Mouse (Mus musculus) heart, embryonic 16.5 days (tissue): ENCODE data around the gene Bnc2. TPM values are rescaled to one million over a fixed set of nuclear protein-coding genes. Genes with fewer than 3 reads are reported as not detected.

Experiments used
- ATAC-seq: fragments of 200-750 bp; cut with Nextera tagmentation; replicated peaks from 2 replicates; pipeline ENCODE4 v1.8.0; 2017; ENCODE audit warnings: moderate number of reproducible peaks; ENCODE audit not compliant: insufficient read depth, low FRiP score; ENCODE audit errors: extremely low read depth
- H3K27ac ChIP-seq: fragments of 300-500 bp; sonication (generic); 2 replicates; pipeline ENCODE4 v1.5.1; 2014; ENCODE audit warnings: mild to moderate bottlenecking, low read length, control low read depth, moderate library complexity
- H3K27me3 ChIP-seq: fragments of 300-500 bp; sonication (generic); 2 replicates; pipeline ENCODE4 v1.6.1; 2014; ENCODE audit warnings: low read length, mixed read lengths; ENCODE audit not compliant: control insufficient read depth, insufficient read depth
- H3K36me3 ChIP-seq: fragments of 300-500 bp; sonication (generic); 2 replicates; pipeline ENCODE4 v1.6.1; 2014; ENCODE audit not compliant: control insufficient read depth, insufficient read depth
- H3K4me1 ChIP-seq: fragments of 300-500 bp; sonication (generic); 2 replicates; pipeline ENCODE4 v1.6.1; 2014; ENCODE audit warnings: low read length, mixed read lengths; ENCODE audit not compliant: control insufficient read depth, insufficient read depth
- H3K4me2 ChIP-seq: fragments of 300-500 bp; sonication (generic); 2 replicates; pipeline ENCODE4 v1.6.1; 2014; ENCODE audit warnings: low read depth, mild to moderate bottlenecking, control low read depth, low read length
- H3K4me3 ChIP-seq: fragments of 300-500 bp; sonication (generic); 2 replicates; pipeline ENCODE4 v1.5.1; 2014; ENCODE audit warnings: mild to moderate bottlenecking, control low read depth, low read length
- H3K9ac ChIP-seq: fragments of 300-500 bp; sonication (generic); 2 replicates; pipeline ENCODE4 v1.6.1; 2014; ENCODE audit warnings: low read length, control low read depth
- H3K9me3 ChIP-seq: fragments of 300-500 bp; sonication (generic); replicated peaks from 2 replicates; pipeline ENCODE4 v1.6.1; 2016; ENCODE audit warnings: low read length; ENCODE audit not compliant: control insufficient read depth
- WGBS: fragments of 180-500 bp; shearing (Covaris S2); extraction: QIAGEN DNeasy Blood & Tissue Kit; methylation state at CpG from one replicate; pipeline ENCODE4 v1.1.7; 2014; 5-methylcytosine and 5-hydroxymethylcytosine counted together
- polyA plus RNA-seq: library from polyadenylated mRNA; unstranded; fragments of >200 nt; fragmentation: Nextera tagmentation; extraction: Ambion mirVana; gene quantifications from 2 replicates; pipeline ENCODE4 v1.2.1, GENCODE M21; 2015

Gene Bnc2
- polyA plus RNA-seq, 1 experiment from 2014 or later = 0.92 TPM

DNA sequence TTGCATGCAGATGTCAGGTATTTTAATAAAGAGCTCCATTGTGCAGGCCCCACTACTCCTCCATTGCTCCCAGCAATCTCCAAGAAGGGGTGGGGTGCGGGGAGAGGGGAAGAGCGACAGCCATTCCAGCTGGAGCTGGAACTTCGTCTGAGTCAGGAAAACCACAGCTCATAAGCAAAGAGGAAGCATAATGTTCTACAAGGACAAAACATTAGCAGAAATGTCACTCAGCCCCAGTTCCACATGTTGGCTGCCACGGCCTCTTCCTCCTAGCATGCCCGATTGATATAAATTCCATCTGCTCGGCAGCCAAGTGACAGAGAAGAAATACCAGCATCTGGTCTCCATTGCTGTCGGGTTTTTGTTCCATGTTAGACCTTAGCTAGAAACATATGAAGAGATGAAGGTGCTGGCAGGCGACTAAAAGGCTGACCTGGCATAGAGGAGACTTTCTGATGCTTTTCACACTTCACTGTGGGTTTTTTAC lies 312.7 kb downstream of the Bnc2 start:
- 46% methylated on average over 8 of the region's 8 CpGs for WGBS
- ATAC-seq = no peak
- no peak overlapping the region for H3K4me3 ChIP-seq
- no peak overlapping the region for H3K27ac ChIP-seq
- no peaks in the 10 kb centered on the region for H3K27me3 ChIP-seq
- H3K9me3 ChIP-seq = no peaks in the 10 kb centered on the region
- H3K9ac ChIP-seq = no peak overlapping the region
- H3K36me3 ChIP-seq = no peaks in the 10 kb centered on the region
- H3K4me2 ChIP-seq = no peak overlapping the region
- H3K4me1 ChIP-seq = no peaks in the 10 kb centered on the region

- H3K27me3 ChIP-seq = no peaks in the 10 kb centered on the region
- H3K27ac ChIP-seq = no peak overlapping the region
- H3K36me3 ChIP-seq = no peaks in the 10 kb centered on the region
- ATAC-seq = no peak
- no peak overlapping the region for H3K4me2 ChIP-seq
- H3K9ac ChIP-seq = no peak overlapping the region
- no peak overlapping the region for H3K4me3 ChIP-seq
- WGBS = 51% methylated on average over 5 of the region's 5 CpGs
- no peaks in the 10 kb centered on the region for H3K4me1 ChIP-seq
- H3K9me3 ChIP-seq = no peaks in the 10 kb centered on the region
Measured at GRCm38 (mm10) chr4:84361165-84361564, 313.9 kb downstream of the Bnc2 start.

DNA sequence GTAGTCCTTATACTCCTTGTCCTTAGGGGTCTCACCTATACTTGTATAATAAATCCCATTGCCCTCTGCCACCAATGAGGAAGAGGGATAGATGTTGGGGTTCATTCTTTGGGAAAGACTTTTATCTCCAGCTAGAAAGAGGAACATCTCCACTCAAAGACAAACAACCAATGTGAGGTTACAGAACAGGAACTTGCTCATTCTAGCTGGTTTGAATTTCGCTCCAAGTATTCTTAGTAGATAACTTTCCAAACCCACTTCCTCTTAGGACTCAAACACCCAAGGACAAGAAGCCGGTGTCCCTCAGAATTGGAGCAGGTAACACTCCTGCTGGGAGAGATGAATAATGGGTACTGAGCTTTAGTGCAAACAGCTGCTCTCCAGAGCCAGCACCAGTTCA lies 315.1 kb downstream of the Bnc2 start:
- Histone ChIP-seq H3K4me2 (no peak overlapping the region), H3K27me3 (no peaks in the 10 kb centered on the region), H3K27ac (no peak overlapping the region), H3K4me3 (no peak overlapping the region), H3K36me3 (no peaks in the 10 kb centered on the region), H3K4me1 (no peaks in the 10 kb centered on the region), H3K9ac (no peak overlapping the region), H3K9me3 (no peaks in the 10 kb centered on the region)
- ATAC-seq = no peak
- 77% methylated on average over 2 of the region's 2 CpGs for WGBS

GRCm38 (mm10) chr4:84358204-84358603 lies 316.9 kb downstream of the Bnc2 start:
- H3K9ac ChIP-seq = no peak overlapping the region
- no peak for ATAC-seq
- 81% methylated on average over 2 of the region's 2 CpGs for WGBS
- H3K4me2 ChIP-seq = no peak overlapping the region
- no peaks in the 10 kb centered on the region for H3K4me1 ChIP-seq
- no peak overlapping the region for H3K4me3 ChIP-seq
- no peaks in the 10 kb centered on the region for H3K36me3 ChIP-seq
- no peak overlapping the region for H3K27ac ChIP-seq
- no peaks in the 10 kb centered on the region for H3K9me3 ChIP-seq
- H3K27me3 ChIP-seq = no peaks in the 10 kb centered on the region

DNA sequence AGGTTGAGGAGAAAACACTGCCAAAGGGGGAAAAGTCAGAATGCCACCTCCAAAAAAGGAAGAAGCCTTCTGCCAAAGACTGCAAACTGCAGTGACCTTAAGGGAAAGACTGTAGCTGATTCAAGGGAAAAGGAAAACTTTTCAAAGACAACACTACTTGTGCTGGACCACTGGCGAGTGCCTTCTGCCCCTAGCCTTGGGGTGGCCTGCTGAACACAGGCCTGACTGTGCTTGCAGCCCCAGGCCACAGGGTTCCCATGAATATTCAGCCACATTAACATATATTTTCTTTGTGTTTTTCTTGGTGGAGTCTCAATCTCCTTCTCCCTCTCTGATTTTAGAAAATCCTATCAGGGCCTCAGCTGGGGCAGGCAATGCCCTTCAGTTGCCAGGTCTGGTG lies 317.7 kb downstream of the Bnc2 start:
- Histone ChIP-seq H3K36me3 (no peaks in the 10 kb centered on the region), H3K4me1 (no peaks in the 10 kb centered on the region), H3K9me3 (no peaks in the 10 kb centered on the region), H3K27ac (no peak overlapping the region), H3K4me3 (no peak overlapping the region), H3K27me3 (no peaks in the 10 kb centered on the region), H3K9ac (no peak overlapping the region), H3K4me2 (no peak overlapping the region)
- no peak for ATAC-seq
- WGBS = 64% methylated on average over 1 of the region's 1 CpGs

- no peak overlapping the region for H3K4me2 ChIP-seq
- no peak overlapping the region for H3K4me3 ChIP-seq
- no peak for ATAC-seq
- H3K4me1 ChIP-seq = no peaks in the 10 kb centered on the region
- H3K9ac ChIP-seq = no peak overlapping the region
- WGBS = 35% methylated on average over 8 of the region's 8 CpGs
- no peaks in the 10 kb centered on the region for H3K27me3 ChIP-seq
- H3K36me3 ChIP-seq = no peaks in the 10 kb centered on the region
- no peak overlapping the region for H3K27ac ChIP-seq
- no peaks in the 10 kb centered on the region for H3K9me3 ChIP-seq
Measured at GRCm38 (mm10) chr4:84356468-84357153, 318.5 kb downstream of the Bnc2 start.

DNA sequence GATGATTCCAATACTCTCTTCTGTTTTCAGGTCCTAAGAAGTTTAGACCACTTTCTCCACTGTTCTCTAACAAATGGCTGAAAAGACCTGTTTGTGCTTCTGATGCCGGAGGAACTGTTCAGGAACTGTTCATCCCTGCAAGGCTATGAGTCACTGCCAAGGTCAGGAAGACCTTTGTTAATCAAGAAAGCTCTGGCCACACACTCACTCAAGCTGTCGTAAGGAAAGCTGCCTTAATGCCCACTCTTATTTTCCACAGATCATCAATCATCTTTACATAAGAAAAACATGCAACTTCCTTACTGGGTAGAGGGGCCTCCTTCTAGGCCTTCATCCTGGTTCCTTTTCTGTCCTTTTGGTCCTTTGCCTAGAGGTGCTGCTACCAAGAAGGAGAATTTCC lies 322.4 kb downstream of the Bnc2 start:
- Histone ChIP-seq H3K9ac (no peak overlapping the region), H3K4me2 (no peak overlapping the region), H3K9me3 (no peaks in the 10 kb centered on the region), H3K27me3 (no peaks in the 10 kb centered on the region), H3K4me1 (0 out of 2 replicates have a peak, but pooled peaks cover 2% of the 10 kb centered on the region), H3K4me3 (no peak overlapping the region), H3K27ac (no peak overlapping the region), H3K36me3 (no peaks in the 10 kb centered on the region)
- no peak for ATAC-seq
- 41% methylated on average over 2 of the region's 2 CpGs for WGBS

DNA sequence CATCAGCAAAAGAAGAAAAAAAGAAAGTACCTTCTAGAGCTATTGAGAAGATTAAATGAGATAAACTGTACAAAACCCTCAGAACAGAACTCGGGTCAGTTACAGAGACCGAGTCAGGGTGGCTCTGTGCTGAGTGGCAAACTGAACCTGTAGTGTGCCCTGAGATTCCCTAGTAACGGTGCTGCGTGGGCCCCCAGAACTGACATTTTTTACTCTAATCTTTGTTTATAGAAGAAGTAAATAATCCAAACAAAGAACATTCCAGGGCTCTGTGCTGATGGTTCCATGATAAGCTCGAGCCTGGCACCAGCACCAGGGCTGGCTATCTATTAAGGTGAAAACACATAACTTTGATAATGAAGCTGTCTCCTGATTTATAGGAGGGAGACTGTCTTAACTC lies 325.5 kb downstream of the Bnc2 start:
- Histone ChIP-seq H3K4me3 (no peak overlapping the region), H3K27ac (no peak overlapping the region), H3K36me3 (no peaks in the 10 kb centered on the region), H3K4me1 (0 out of 2 replicates have a peak, but pooled peaks cover 2% of the 10 kb centered on the region), H3K9me3 (no peaks in the 10 kb centered on the region), H3K27me3 (no peaks in the 10 kb centered on the region), H3K9ac (no peak overlapping the region), H3K4me2 (no peak overlapping the region)
- 35% methylated on average over 5 of the region's 5 CpGs for WGBS
- no peak for ATAC-seq

GRCm38 (mm10) chr4:84339172-84339571 lies 335.9 kb downstream of the Bnc2 start:
- whole genome bisulfite sequencing = 73% methylated on average over 4 of the region's 4 CpGs
- no peaks in the 10 kb centered on the region for H3K4me1 ChIP-seq
- H3K27me3 ChIP-seq = no peaks in the 10 kb centered on the region
- H3K27ac ChIP-seq = no peak overlapping the region
- no peak overlapping the region for H3K4me2 ChIP-seq
- no peak overlapping the region for H3K9ac ChIP-seq
- ATAC-seq = no peak
- no peak overlapping the region for H3K4me3 ChIP-seq
- no peaks in the 10 kb centered on the region for H3K9me3 ChIP-seq
- no peaks in the 10 kb centered on the region for H3K36me3 ChIP-seq
